Mouse (Mus musculus): ENCODE results near the gene Tbc1d19.

Tbc1d19 gene

GRCm38 (mm10) chr5:53865991-53866390 is 56.6 kb downstream of the Tbc1d19 start:
- no peak for DNase-seq (ENCODE audit: low read depth, low spot score)
- H3K27me3 ChIP-seq (ENCODE audit: control insufficient read depth, insufficient read depth, low read length, poor library complexity, severe bottlenecking) = no peaks in the 10 kb centered on the region
- no peaks in the 10 kb centered on the region for H3K36me3 ChIP-seq (ENCODE audit: control insufficient read depth, insufficient read depth, low read length, poor library complexity, severe bottlenecking)

GRCm38 (mm10) chr5:53871665-53872312 is 62.4 kb downstream of the Tbc1d19 start:
- Histone ChIP-seq H3K27me3 (ENCODE audit: control insufficient read depth, insufficient read depth, low read length, poor library complexity, severe bottlenecking) (no peaks in the 10 kb centered on the region), H3K36me3 (ENCODE audit: control insufficient read depth, insufficient read depth, low read length, poor library complexity, severe bottlenecking) (no peaks in the 10 kb centered on the region)
- peak; percentile 83 for DNase-seq (ENCODE audit: low read depth, low spot score)

GRCm38 (mm10) chr5:53874966-53875365 is 65.6 kb downstream of the Tbc1d19 start:
- Histone ChIP-seq H3K36me3 (ENCODE audit: control insufficient read depth, insufficient read depth, low read length, poor library complexity, severe bottlenecking) (no peaks in the 10 kb centered on the region), H3K27me3 (ENCODE audit: control insufficient read depth, insufficient read depth, low read length, poor library complexity, severe bottlenecking) (no peaks in the 10 kb centered on the region)
- DNase-seq (ENCODE audit: low read depth, low spot score) = no peak

GRCm38 (mm10) chr5:53880724-53881123 is 71.3 kb downstream of the Tbc1d19 start:
- H3K36me3 ChIP-seq (ENCODE audit: control insufficient read depth, insufficient read depth, low read length, poor library complexity, severe bottlenecking) = no peaks in the 10 kb centered on the region
- no peak for DNase-seq (ENCODE audit: low read depth, low spot score)
- no peaks in the 10 kb centered on the region for H3K27me3 ChIP-seq (ENCODE audit: control insufficient read depth, insufficient read depth, low read length, poor library complexity, severe bottlenecking)

- no peak for DNase-seq (ENCODE audit: low read depth, low spot score)
- H3K27me3 ChIP-seq (ENCODE audit: control insufficient read depth, insufficient read depth, low read length, poor library complexity, severe bottlenecking) = no peaks in the 10 kb centered on the region
- H3K36me3 ChIP-seq (ENCODE audit: control insufficient read depth, insufficient read depth, low read length, poor library complexity, severe bottlenecking) = no peaks in the 10 kb centered on the region
Measured at GRCm38 (mm10) chr5:53881381-53881990, 72.1 kb downstream of the Tbc1d19 start.

GRCm38 (mm10) chr5:53901406-53901805 is 92.0 kb downstream of the Tbc1d19 start:
- DNase-seq (ENCODE audit: low read depth, low spot score) = no peak
- H3K27me3 ChIP-seq (ENCODE audit: control insufficient read depth, insufficient read depth, low read length, poor library complexity, severe bottlenecking) = no peaks in the 10 kb centered on the region
- no peaks in the 10 kb centered on the region for H3K36me3 ChIP-seq (ENCODE audit: control insufficient read depth, insufficient read depth, low read length, poor library complexity, severe bottlenecking)

GRCm38 (mm10) chr5:53902757-53903156 is 93.4 kb downstream of the Tbc1d19 start:
- Histone ChIP-seq H3K27me3 (ENCODE audit: control insufficient read depth, insufficient read depth, low read length, poor library complexity, severe bottlenecking) (no peaks in the 10 kb centered on the region), H3K36me3 (ENCODE audit: control insufficient read depth, insufficient read depth, low read length, poor library complexity, severe bottlenecking) (no peaks in the 10 kb centered on the region)
- no peak for DNase-seq (ENCODE audit: low read depth, low spot score)

- Histone ChIP-seq H3K27me3 (ENCODE audit: control insufficient read depth, insufficient read depth, low read length, poor library complexity, severe bottlenecking) (no peaks in the 10 kb centered on the region), H3K36me3 (ENCODE audit: control insufficient read depth, insufficient read depth, low read length, poor library complexity, severe bottlenecking) (no peaks in the 10 kb centered on the region)
- no peak for DNase-seq (ENCODE audit: low read depth, low spot score)
Measured at GRCm38 (mm10) chr5:53909201-53909600, 99.8 kb downstream of the Tbc1d19 start.

GRCm38 (mm10) chr5:53920416-53920815 is 111.0 kb downstream of the Tbc1d19 start:
- no peak for DNase-seq (ENCODE audit: low read depth, low spot score)
- no peaks in the 10 kb centered on the region for H3K27me3 ChIP-seq (ENCODE audit: control insufficient read depth, insufficient read depth, low read length, poor library complexity, severe bottlenecking)
- H3K36me3 ChIP-seq (ENCODE audit: control insufficient read depth, insufficient read depth, low read length, poor library complexity, severe bottlenecking) = no peaks in the 10 kb centered on the region

- no peak for DNase-seq (ENCODE audit: low read depth, low spot score)
- no peaks in the 10 kb centered on the region for H3K36me3 ChIP-seq (ENCODE audit: control insufficient read depth, insufficient read depth, low read length, poor library complexity, severe bottlenecking)
- no peaks in the 10 kb centered on the region for H3K27me3 ChIP-seq (ENCODE audit: control insufficient read depth, insufficient read depth, low read length, poor library complexity, severe bottlenecking)
Measured at GRCm38 (mm10) chr5:53922149-53922904, 112.9 kb downstream of the Tbc1d19 start.

GRCm38 (mm10) chr5:53924005-53924404 is 114.6 kb downstream of the Tbc1d19 start:
- no peaks in the 10 kb centered on the region for H3K27me3 ChIP-seq (ENCODE audit: control insufficient read depth, insufficient read depth, low read length, poor library complexity, severe bottlenecking)
- DNase-seq (ENCODE audit: low read depth, low spot score) = no peak
- H3K36me3 ChIP-seq (ENCODE audit: control insufficient read depth, insufficient read depth, low read length, poor library complexity, severe bottlenecking) = no peaks in the 10 kb centered on the region

- Histone ChIP-seq H3K36me3 (ENCODE audit: control insufficient read depth, insufficient read depth, low read length, poor library complexity, severe bottlenecking) (no peaks in the 10 kb centered on the region), H3K27me3 (ENCODE audit: control insufficient read depth, insufficient read depth, low read length, poor library complexity, severe bottlenecking) (no peaks in the 10 kb centered on the region)
- DNase-seq (ENCODE audit: low read depth, low spot score) = no peak
Measured at GRCm38 (mm10) chr5:53926301-53926855, 117.0 kb downstream of the Tbc1d19 start.

- H3K27me3 ChIP-seq (ENCODE audit: control insufficient read depth, insufficient read depth, low read length, poor library complexity, severe bottlenecking) = no peaks in the 10 kb centered on the region
- H3K36me3 ChIP-seq (ENCODE audit: control insufficient read depth, insufficient read depth, low read length, poor library complexity, severe bottlenecking) = no peaks in the 10 kb centered on the region
- DNase-seq (ENCODE audit: low read depth, low spot score) = peak; percentile 15
Measured at GRCm38 (mm10) chr5:53927886-53928285, 118.5 kb downstream of the Tbc1d19 start.

- H3K27me3 ChIP-seq (ENCODE audit: control insufficient read depth, insufficient read depth, low read length, poor library complexity, severe bottlenecking) = no peaks in the 10 kb centered on the region
- no peak for DNase-seq (ENCODE audit: low read depth, low spot score)
- no peaks in the 10 kb centered on the region for H3K36me3 ChIP-seq (ENCODE audit: control insufficient read depth, insufficient read depth, low read length, poor library complexity, severe bottlenecking)
Measured at GRCm38 (mm10) chr5:53928537-53928936, 119.1 kb downstream of the Tbc1d19 start.

- no peaks in the 10 kb centered on the region; the same call in 1 of the 2 replicates for H3K27me3 ChIP-seq (ENCODE audit: control insufficient read depth, insufficient read depth, low read length, poor library complexity, severe bottlenecking)
- no peaks in the 10 kb centered on the region for H3K36me3 ChIP-seq (ENCODE audit: control insufficient read depth, insufficient read depth, low read length, poor library complexity, severe bottlenecking)
- peak; percentile 8 for DNase-seq (ENCODE audit: low read depth, low spot score)
Measured at GRCm38 (mm10) chr5:53929205-53929614, 119.8 kb downstream of the Tbc1d19 start.
